Mouse (Mus musculus) CD4-positive, CD25-positive, alpha-beta regulatory T cell, adult 4 months (primary cell): ENCODE measurements around the gene Gm20931. TPM values are rescaled to one million over a fixed set of nuclear protein-coding genes. Genes with fewer than 3 reads are reported as not detected.
"Not testable (repeated sequence)": the region's sequence is repeated elsewhere in the genome, so short reads cannot be mapped to it uniquely, and the experiment has no call there.

Source experiments
- ATAC-seq: one replicate; pipeline ENCODE4 v1.8.0; 2017
- polyA plus RNA-seq, 2 experiments: library from polyadenylated mRNA; unstranded; fragments of 100-300 nt; shearing (Covaris generic); gene quantifications; one replicate each; pipeline ENCODE4 v1.2.1; 2017

Gm20931 gene
- not detected for polyA plus RNA-seq

DNA sequence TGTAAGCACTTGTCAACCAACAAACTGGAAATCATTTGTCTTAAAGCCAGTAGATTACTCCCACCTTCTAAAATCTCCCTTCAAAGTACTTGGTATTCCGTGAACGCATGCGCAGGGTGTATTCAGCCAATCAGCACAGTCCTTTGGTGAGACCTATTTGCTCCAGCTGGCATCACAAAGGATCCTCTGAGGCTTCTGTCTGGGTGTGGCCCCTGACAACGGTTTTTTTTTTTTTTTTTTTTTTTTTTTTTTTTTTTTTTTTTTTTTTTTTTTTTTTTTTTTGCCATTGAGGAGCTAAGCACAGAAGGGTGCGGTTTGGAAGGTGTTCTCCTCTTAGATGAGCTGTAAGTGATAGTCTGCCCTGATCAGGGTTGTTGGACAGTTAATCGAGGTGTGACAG, at the start of gene Gm20931:
Gene Gm20931, plus strand, starts transcription at position 301 of the 400 bp plus-strand sequence.
- ATAC-seq, result not testable (repeated sequence)
